Mouse (Mus musculus): ENCODE data around the gene Gmpr. TPM values are rescaled to one million over a fixed set of nuclear protein-coding genes. Genes with fewer than 3 reads are reported as not detected.

Gmpr gene
- total RNA-seq, 2 experiments from 2014 or later, result 32.9 to 34.9 TPM

DNA sequence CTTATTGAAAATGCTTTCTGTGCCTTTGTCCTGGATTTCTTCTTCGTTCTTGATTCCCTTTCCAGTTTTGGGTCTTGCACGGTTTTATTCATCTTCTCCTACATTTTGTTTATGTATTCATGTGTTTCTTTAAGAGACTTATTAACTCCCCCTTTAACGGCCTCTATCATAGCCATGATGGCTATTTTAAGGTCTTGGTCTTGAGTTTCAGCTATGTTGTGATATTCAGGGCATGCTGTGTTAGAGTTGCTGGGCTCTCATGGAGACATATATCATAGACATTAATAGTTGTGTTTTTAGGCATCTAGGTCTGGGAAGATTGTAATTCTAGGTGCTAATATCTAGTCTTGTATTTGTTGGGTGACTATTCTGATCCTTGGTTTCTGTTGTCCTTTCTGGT, 8.6 kb upstream of the Gmpr start:
- DNase-seq (ENCODE audit: extremely low spot score in 1 of 2, low spot score in 2 of 2), result no peak
- intact Hi-C loops (cut with DNase I), result no loop called here

DNA sequence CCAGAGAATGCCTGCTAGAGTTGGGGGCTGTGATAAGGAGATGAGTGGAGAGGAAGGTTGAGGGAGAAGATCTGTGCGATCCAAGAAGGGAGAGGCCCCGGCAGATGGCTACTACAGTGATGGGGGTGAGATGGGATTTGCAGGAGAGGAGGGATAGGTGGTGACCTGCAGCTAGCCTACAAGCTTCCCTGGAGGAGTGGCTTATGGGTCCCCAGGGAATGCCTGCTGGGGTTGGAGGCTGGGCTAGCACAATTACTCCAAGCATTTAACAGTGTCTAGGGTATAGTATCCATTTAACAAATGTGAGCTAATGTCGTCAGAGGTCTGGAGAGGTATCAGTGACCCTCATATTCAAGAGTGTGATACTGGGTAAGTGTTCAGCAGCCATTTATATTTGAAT, 7.9 kb upstream of the Gmpr start:
- no peak for DNase-seq (ENCODE audit: extremely low spot score in 1 of 2, low spot score in 2 of 2)
- intact Hi-C loops (cut with DNase I), result no loop called here

DNA sequence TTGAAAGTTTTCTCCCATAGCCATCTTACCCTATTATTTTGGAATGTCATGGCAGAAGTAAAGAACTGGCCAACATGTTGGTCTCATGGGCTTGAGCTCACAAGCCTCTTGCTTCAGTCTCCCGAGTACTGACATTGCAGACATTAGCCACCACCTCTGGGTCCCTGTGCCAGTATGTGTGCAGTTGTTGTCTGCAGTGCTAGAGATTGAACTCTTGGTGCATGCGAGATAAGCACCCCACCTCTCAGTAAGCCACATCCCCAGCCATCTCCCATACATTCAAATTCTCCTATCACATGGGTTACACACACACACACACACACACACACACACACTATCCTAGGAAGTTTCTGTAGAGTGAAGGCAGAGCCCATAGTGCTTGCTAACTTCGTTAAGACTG, 7.3 kb upstream of the Gmpr start:
- DNase-seq (ENCODE audit: extremely low spot score in 1 of 2, low spot score in 2 of 2), result no peak
- intact Hi-C loops (cut with DNase I), result no loop called here

DNA sequence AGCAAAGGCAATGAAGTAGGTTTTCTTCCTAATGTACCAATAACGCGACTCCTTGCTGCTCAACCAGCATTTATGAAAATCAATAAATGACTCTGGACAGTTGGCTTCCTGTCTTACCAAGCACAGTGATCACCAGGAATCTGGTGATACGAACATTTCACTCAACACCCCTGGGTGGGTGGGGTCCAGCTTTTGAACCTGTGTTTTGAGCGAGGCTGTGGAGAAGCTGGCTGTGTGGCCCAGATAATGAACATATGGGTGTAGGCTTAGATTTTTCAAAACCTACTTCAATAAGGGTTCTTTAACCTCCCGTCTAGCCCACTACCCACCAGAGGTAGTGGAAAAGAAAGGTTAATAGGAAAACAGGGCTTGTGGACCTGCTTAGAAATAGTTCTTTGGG, 4.5 kb upstream of the Gmpr start:
- DNase-seq (ENCODE audit: extremely low spot score in 1 of 2, low spot score in 2 of 2), result no peak
- intact Hi-C loops (cut with DNase I), result no loop called here

DNA sequence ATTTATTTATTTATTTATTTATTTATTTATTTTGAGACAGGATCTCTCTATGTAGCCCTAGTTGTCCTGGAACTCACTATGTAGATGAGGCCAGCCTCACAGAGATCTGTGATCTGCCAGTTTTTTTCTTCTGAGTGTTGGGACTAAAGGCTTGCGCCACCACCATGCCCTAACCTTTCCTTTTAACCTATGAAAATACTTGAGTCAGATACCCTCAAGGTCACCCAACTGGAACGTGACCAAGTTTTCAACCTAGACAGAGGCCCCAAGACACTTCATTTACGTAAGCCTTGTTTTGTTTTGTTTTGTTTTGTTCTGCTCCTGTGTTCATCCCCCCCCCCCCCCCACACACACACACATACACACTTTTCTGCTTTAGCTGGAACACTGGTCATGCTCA, 1.7 kb upstream of the Gmpr start:
- DNase-seq (ENCODE audit: extremely low spot score in 1 of 2, low spot score in 2 of 2), result no peak
- intact Hi-C loops (cut with DNase I), result no loop called here

DNA sequence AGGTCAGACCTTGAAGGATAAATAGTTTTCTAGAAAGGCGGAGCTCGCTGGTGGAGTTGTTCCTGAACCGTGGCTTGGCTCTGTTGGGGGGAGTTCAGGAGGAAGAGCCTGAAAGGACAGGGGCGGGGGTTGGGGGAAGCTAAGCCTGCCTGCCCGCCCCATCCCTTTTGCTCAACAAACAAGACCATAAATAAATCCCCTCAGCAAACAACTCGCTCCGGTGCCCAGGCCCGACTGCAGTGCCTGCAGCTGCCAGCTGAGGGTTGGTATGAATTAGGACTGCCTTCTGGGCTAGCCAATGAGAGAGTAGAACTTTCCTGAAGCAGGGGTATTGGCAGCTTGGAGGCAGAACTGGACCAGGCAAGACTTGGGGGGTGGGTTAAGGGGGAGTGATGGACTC, 1.3 kb downstream of the Gmpr start:
- intact Hi-C loops (cut with DNase I), result no loop called here
- peak; percentile 64 to 76 for DNase-seq (ENCODE audit: extremely low spot score in 1 of 2, low spot score in 2 of 2)

DNA sequence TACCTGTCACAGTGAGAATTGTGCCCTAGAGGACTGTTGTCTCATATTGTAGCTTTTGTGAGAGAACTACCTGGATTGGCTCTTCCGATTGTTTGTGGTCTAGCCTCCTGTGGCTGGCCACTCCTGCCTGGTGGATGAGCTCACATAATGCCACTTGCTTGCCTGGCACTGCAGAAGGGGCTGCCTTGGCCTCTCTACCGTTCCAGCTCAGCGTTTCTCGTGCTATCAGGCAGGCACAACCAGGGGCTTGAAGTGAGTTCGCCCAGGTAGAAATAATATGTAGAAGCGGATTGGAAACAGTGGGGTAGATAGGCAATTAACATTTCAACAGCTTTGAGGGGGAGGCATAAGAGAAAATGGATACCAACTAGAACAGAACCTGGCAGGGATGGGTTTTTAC, 2.1 kb downstream of the Gmpr start:
- no peak for DNase-seq (ENCODE audit: extremely low spot score in 1 of 2, low spot score in 2 of 2)
- intact Hi-C loops (cut with DNase I), result no loop called here

DNA sequence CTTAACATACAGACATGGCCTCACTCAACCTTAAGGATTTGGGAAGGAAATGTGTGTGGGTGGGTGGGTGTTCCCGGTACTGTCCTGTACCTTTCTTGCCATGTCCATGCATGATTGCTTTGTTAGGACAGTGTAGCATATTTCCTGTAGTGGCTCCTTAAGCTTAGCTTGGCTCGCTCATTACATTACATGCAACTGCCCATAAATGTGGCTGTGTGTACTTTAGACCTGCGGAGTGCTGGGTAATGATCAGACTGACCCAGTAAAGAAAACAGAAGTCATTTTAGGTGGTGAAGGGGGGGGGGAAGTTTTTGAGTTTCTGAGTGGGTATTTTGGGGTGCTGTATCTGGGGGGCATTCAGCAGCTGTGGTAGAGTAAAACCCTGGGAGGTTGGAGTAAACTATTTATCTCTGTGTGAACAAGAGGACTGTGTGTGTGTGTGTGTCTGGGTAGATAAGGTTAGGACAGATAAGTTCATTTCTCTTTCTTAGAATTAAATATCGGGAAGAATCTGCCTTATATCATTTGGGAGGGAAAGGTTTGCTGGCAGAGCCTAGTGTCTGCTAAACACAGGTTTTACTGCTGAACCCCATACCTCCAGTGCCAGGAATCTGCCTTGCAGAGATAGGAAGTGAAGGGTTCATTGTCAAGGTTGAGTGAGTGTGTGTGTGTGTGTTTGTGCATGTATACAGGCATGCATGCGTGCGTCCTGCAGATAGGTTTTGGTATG, 4.6 kb downstream of the Gmpr start:
- intact Hi-C loops (cut with DNase I), result no loop called here
- no peak for DNase-seq (ENCODE audit: extremely low spot score in 1 of 2, low spot score in 2 of 2)

DNA sequence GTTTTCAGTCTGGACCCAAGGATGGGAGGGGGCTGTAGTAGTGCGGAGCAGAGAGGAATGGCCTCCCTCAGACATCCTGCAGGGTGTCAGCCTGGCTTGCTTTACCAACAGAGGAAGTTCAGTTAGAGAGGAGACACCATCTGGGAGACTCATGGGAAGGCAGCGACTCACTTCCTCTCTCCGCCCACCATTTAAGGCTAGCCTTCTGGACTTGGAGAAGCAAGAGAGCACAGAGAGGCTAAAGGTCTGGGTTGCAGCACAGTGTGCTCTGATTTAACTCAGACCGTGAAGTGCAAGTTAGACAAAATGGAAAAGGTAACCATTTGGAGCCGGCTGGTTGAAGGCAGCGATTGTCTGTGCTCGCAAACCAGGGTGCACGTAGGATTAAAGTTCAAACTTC, 5.3 kb downstream of the Gmpr start:
- intact Hi-C loops (cut with DNase I), result no loop called here
- DNase-seq (ENCODE audit: extremely low spot score in 1 of 2, low spot score in 2 of 2), result peak in 1 of 2 experiments; percentile 55

DNA sequence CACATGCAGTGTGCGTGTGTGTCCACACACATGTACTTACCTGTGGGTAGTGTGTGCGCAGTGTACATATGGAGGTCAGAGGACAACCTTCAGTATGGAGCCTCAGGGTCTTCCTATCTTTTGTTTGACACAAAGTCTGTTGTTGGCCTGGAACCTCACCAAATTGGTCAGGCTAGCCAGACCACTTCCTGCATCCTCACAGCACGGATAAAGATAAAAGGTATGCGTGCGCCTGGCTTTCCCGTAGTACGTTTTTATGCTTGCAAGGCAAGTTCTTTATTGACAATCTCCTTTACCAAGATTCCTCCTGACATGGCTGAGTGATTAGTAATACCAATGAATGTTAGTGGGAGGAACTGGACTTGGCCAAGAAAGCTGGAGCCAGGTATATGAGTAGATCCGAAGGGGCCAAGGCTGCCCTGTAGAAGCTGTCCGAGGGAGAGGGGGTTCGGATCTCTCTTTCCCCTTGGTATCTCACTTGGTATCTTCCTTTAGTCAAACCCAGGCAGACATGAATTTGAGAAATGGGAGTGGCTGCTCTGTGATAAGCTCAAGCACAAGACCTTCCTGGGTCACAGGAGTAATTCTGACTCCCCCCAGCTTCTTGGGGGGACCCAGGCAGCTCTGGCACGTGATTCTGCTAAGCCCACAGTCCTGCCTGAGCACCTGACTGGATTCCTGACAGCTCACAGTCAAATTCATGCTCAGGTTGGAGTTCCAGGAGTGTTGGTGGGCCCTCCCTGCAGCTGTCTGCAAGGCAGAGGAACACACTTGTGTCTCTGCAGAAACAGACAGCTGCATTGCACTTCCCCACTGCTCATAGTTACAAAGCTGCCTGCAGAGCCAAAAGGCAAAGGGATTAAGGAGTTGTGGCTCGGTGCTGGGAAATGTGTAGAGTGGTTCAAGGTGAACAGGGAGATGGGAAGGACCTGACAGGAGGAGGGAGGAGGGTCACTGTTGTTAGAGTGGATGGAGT, 6.1 kb downstream of the Gmpr start:
- DNase-seq (ENCODE audit: extremely low spot score in 1 of 2, low spot score in 2 of 2), result no peak
- intact Hi-C loops (cut with DNase I), result no loop called here

DNA sequence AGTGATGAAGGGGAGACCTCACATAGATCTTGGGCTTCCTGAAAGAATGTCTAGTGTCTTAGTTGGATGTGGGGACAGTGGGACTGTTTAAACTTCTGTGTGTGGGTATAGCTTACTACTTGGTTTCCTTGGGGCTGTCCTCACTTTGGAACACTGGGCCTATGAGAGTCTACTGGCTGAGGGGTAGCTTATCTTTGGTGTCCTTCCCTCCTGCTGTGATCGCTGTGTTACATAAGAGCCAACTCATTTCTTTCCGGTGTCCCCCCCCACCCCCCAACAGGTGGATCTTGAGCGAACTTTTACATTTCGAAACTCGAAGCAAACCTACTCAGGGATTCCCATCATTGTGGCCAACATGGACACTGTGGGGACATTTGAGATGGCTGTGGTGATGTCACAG, 6.9 kb downstream of the Gmpr start:
- intact Hi-C loops (cut with DNase I), result no loop called here
- DNase-seq (ENCODE audit: extremely low spot score in 1 of 2, low spot score in 2 of 2), result no peak

DNA sequence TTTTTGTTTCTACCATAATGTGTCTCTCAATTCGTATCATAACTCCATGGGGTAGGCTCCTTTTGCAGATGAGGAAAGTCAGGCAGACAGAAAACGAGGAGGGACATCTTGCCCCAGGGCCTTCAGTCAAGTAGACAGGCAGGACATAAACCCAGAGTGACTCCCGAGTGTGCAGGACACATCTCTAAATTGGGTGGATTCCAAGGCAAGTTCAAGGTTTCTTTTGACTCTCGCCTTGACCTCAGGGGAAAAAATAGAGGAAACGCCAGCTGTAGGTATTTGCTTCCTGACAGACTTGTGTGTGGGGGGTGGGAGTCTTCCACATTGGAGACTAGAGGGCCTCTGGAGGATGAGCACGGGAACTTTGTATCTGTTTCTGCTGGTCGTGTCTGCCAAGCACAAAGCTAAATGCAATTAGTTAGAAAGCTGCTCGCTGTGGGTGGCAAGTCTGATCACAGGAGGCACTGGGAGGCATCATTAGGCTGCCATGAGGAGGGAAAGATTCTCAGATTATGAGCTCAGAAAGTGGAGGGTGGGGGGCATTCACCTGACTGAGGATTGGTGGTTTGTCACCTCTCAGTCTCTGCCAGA, 7.7 kb downstream of the Gmpr start:
- intact Hi-C loops (cut with DNase I), result no loop called here
- no peak for DNase-seq (ENCODE audit: extremely low spot score in 1 of 2, low spot score in 2 of 2)

DNA sequence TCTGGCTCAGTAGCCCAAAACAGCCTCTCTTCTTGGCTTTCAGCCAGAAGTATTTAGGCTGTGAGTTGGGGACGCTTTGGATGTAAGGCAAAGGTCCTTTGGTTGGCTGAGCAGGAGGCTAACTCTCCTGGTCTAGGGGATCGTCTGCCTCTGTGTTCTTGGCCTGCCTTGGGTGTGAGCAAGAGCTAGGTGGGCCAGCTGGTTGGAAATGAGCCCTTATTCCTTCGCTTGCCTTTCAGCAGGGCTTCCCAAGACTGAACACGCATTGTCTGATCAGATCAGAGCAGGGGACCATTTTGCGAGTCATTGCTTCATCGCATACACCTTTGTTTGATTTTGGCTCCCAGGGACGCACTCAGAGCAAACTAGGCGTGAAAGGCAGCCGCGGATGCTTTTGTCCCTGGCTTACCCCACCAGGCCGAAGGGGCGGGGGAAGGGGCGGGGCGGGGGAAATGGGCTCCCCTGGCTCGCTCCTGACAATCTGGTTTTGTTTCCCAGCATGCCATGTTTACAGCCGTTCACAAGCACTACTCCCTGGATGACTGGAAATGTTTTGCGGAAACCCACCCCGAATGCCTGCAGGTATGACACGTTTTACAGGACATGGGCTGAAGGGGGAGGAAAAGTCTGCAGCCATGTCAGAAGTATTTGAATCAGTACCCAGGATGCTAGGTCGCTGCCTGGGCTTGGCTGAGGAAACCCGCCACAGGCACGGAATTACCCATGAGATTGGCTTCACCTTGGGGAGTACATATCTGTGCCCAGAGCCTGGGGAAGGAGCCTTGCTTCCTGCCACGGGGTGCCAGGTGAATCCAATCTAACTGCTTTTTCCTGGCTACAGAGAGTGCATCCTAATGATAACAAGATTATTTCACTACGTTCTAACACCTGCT, 9.5 kb downstream of the Gmpr start:
- DNase-seq (ENCODE audit: extremely low spot score in 1 of 2, low spot score in 2 of 2), result peak in 1 of 2 experiments; percentile 63
- intact Hi-C loops (cut with DNase I), result no loop called here

DNA sequence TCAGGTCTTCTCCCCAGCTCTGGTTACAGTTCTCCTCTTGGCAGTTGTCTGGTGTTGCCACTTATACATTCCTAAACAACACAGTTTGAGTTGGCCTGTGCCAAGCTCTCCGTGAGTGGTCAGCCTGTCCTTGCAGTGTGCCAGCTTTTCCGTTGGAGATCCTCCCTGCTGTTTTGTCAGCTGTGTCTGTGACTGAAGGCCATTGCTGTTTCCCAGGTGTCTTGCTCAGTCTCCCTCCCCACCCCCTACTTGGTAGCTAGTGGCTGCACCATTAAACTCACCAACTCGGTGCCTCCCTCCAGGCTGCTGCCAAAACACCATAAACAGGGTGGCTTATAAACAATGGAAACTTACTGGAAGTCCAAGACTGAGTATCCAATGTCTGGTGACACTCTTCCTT, 17.1 kb downstream of the Gmpr start:
- intact Hi-C loops (cut with DNase I), result no loop called here
- no peak for DNase-seq (ENCODE audit: extremely low spot score in 1 of 2, low spot score in 2 of 2)

DNA sequence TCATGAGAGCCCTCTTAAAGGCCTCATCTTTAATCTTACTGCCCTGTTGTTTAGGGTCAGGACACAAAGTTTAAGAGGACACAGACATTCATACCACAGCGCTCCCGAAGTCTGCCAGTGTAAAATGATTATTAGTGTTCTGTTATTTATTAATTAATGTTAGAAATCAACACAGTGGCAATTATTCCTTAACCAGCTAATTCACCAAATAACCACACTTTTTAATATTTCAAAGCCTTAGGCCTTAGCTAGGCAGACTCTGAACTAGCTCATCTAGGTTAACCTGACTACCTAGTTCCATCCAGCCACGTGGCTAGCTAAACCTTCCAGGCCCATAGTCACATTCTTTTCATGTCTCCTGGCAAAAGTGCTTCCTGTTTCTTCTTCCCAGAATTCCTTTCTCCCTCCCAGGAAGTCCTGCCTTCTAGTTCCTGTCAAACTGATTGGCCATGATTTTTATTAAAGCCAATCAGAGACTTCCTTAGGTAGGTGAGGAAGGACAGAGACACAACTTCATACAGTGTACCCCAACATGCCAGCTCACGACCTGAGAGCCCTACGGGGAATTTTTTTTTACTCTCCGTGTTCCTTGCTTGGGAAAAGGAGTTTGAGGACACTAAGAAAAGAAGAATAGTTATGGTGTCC, 17.7 kb downstream of the Gmpr start:
- intact Hi-C loops (cut with DNase I), result no loop called here
- DNase-seq (ENCODE audit: extremely low spot score in 1 of 2, low spot score in 2 of 2), result no peak

DNA sequence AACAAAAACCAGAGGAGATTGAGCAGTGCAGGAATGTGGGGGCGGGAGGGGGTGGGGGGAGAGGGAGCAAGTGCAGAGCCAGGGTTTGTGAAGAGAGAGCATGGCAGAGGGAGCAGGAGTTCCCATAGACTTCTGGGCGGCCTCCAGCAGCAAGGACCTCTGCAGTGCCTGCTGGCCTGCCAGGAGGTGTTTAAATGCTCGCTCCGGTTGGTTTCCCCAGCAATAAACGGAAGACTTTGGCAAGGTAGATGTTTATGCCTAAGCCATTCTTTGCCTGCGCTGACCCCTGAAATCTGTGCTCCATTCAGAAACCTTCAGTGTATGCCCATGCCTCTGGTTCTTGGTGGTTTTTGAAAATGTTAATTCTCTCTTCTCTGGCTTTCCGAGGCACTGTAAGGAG, 19.0 kb downstream of the Gmpr start:
- intact Hi-C loops (cut with DNase I), result no loop called here
- DNase-seq (ENCODE audit: extremely low spot score in 1 of 2, low spot score in 2 of 2), result no peak

DNA sequence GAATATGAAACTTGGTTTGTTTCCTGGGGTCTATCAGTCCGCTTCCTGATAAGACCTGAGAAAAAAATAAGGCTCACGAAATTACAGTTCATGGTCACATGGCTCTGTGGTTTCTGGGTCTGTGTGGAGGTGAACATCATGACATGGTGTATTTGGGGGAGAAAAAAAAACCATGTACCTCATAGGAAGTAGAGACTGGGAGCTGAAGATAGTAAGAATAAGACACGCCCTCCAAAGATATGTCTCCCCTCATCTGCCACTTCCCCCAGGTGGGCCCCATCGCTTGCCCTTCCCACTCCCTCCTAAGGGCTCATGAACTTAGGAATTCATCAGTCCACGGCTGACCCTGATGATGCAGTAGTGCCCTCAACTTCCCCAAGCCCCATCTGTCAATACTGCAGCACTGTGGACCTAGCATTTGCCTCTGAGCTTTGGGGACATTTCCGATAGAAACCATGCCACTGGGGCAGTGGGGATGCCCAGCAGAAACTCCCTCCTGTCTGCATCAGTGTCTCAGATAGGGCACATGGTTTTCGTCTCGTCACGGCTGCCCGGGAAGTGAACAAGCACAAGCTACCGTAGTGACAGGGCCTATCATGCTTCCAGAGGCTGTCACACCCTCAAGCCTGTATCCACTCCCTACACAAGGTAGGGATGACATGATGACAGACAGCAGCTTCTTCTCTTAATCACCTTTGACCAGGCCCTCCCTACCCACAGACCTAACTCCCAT, 20.2 kb downstream of the Gmpr start:
- intact Hi-C loops (cut with DNase I), result no loop called here
- DNase-seq (ENCODE audit: extremely low spot score in 1 of 2, low spot score in 2 of 2), result no peak

DNA sequence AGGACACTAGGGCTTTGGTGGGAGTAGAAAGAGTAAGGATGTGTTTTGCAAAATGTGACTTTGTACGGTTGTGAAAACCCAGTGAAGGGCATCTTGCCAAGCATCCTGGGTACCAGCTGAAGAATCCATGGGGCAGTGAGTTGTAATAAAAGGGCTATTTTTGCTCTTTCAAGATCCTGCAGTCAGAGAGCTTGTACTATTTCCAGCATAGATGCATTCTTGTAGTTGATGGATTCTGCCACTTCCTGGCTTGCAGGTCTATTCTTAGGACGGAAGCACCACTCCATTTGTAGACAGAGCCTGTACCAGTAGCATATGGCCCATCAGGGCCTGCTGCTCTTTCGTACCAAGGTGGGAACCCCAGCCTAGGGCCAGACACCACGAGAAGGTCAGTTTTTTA, 21.5 kb downstream of the Gmpr start:
- intact Hi-C loops (cut with DNase I), result no loop called here
- DNase-seq (ENCODE audit: extremely low spot score in 1 of 2, low spot score in 2 of 2), result no peak

All from left cerebral cortex, postnatal 10 days (tissue).